Mouse (Mus musculus): ENCODE measurements around the gene Rcn3.

Rcn3 gene

GRCm38 (mm10) chr7:45046853-45047350 lies 45.1 kb downstream of the Rcn3 start:
- DNase-seq = no peak

- DNase-seq = no peak
Measured at GRCm38 (mm10) chr7:45045741-45046140, 46.3 kb downstream of the Rcn3 start.

GRCm38 (mm10) chr7:45043307-45043706 lies 48.7 kb downstream of the Rcn3 start:
- no peak for DNase-seq

- DNase-seq = no peak
Measured at GRCm38 (mm10) chr7:45040851-45041250, 51.2 kb downstream of the Rcn3 start.

GRCm38 (mm10) chr7:45038411-45038810 lies 53.6 kb downstream of the Rcn3 start:
- DNase-seq = no peak

GRCm38 (mm10) chr7:45037720-45038361 lies 54.2 kb downstream of the Rcn3 start:
- DNase-seq = peak; percentile 55

GRCm38 (mm10) chr7:45036702-45037101 lies 55.3 kb downstream of the Rcn3 start:
- DNase-seq = no peak

GRCm38 (mm10) chr7:45035631-45036030 lies 56.4 kb downstream of the Rcn3 start:
- DNase-seq = no peak

- no peak for DNase-seq
Measured at GRCm38 (mm10) chr7:45033722-45034359, 58.2 kb downstream of the Rcn3 start.

Measured in right cerebral cortex, postnatal 4 days (tissue).